Mouse (Mus musculus) heart, embryonic 14.5 days (tissue): ENCODE results near the gene Dagla. TPM values are rescaled to one million over a fixed set of nuclear protein-coding genes. Genes with fewer than 3 reads are reported as not detected.
A peak's percentile ranks its signal among the peaks of the same experiment; 100 is the strongest.

Experiments
- ATAC-seq: fragments of 200-750 bp; cut with Nextera tagmentation; 2 replicates; pipeline ENCODE4 v1.8.0; 2017; ENCODE audit warnings: low read depth, moderate TSS enrichment; ENCODE audit not compliant: insufficient number of reproducible peaks, insufficient read depth, low FRiP score
- H3K27ac ChIP-seq, 2 experiments: fragments of 200-500 bp in 1 of 2; fragments of 300-500 bp in 1 of 2; sonication (generic) in 1 of 2; replicated peaks in 1 of 2; 2 replicates each; pipeline ENCODE4 v1.5.1; 2012 to 2014; ENCODE audit warnings: low read depth in 2 of 2, low read length in 2 of 2, control low read depth in 1 of 2, mild to moderate bottlenecking in 1 of 2, mixed read lengths in 1 of 2; ENCODE audit not compliant: control insufficient read depth in 1 of 2, insufficient read depth in 1 of 2
- H3K27me3 ChIP-seq: fragments of 300-500 bp; sonication (generic); 2 replicates; pipeline ENCODE4 v1.6.1; 2014; ENCODE audit warnings: mild to moderate bottlenecking, low read length, control low read depth; ENCODE audit not compliant: control insufficient read depth, insufficient read depth
- H3K36me3 ChIP-seq: fragments of 300-500 bp; sonication (generic); 2 replicates; pipeline ENCODE4 v1.6.1; 2014; ENCODE audit warnings: mild to moderate bottlenecking, control low read depth, low read length, mixed read lengths; ENCODE audit not compliant: control insufficient read depth, insufficient read depth
- H3K4me1 ChIP-seq, 2 experiments: fragments of 200-500 bp in 1 of 2; fragments of 300-500 bp in 1 of 2; sonication (generic) in 1 of 2; 2 replicates each; pipeline ENCODE4 v1.6.1; 2012 to 2014; ENCODE audit warnings: low read length in 2 of 2, control low read depth in 1 of 2, mixed read lengths in 1 of 2; ENCODE audit not compliant: control insufficient read depth in 2 of 2, insufficient read depth in 2 of 2
- H3K4me2 ChIP-seq: fragments of 300-500 bp; sonication (generic); 2 replicates; pipeline ENCODE4 v1.6.1; 2014; ENCODE audit warnings: mild to moderate bottlenecking, low read length
- H3K4me3 ChIP-seq, 2 experiments: fragments of 200-500 bp in 1 of 2; fragments of 300-500 bp in 1 of 2; sonication (generic) in 1 of 2; 2 replicates each; pipeline ENCODE4 v1.5.1; 2012 to 2014; ENCODE audit warnings: low read length in 2 of 2, mild to moderate bottlenecking in 2 of 2, control low read depth in 1 of 2, low read depth in 1 of 2, moderate library complexity in 1 of 2; ENCODE audit not compliant: control insufficient read depth in 1 of 2, insufficient read depth in 1 of 2
- H3K9ac ChIP-seq: fragments of 300-500 bp; sonication (generic); 2 replicates; pipeline ENCODE4 v1.6.1; 2014; ENCODE audit warnings: mild to moderate bottlenecking, low read length
- H3K9me3 ChIP-seq: fragments of 300-500 bp; sonication (generic); 2 replicates; pipeline ENCODE4 v1.6.1; 2016; ENCODE audit warnings: low read length, control low read depth; ENCODE audit not compliant: control insufficient read depth
- WGBS: fragments of 180-500 bp; shearing (Covaris S2); extraction: QIAGEN DNeasy Blood & Tissue Kit; methylation state at CpG from one replicate; pipeline ENCODE4 v1.1.7; 2014; 5-methylcytosine and 5-hydroxymethylcytosine counted together
- polyA plus RNA-seq: library from polyadenylated mRNA; unstranded; fragments of >200 nt; fragmentation: Nextera tagmentation; extraction: Ambion mirVana; gene quantifications from 2 replicates; pipeline ENCODE4 v1.2.1, GENCODE M21; 2014

Gene Dagla
- polyA plus RNA-seq, 1 experiment from 2014 or later, result 0.82 TPM

DNA sequence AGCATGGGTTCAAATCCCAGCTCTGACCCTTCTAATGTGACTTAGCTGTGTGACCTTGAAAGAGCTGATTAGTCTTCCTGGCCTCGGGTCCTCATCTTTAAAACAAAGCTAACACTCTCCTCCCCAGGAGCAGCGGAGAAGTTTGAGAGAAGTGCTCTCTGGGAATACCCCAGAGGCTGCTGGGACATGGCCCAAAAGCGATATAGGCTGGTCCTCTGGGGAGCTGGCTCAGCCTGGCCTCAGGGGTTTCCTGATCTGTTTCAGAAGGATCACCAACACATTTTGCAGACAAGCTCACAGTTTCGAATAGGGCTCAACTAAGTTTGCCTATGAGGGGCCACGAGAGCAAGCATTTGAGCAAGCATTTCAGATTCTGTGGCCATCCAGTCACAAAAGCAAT, 34.3 kb downstream of the Dagla start:
- peaks cover 15 to 24% of the 10 kb centered on the region in 2 experiments for H3K4me1 ChIP-seq
- H3K4me3 ChIP-seq, result no peak overlapping the region
- H3K4me2 ChIP-seq, result no peak overlapping the region
- no peak for ATAC-seq
- no peaks in the 10 kb centered on the region for H3K36me3 ChIP-seq
- WGBS, result 74% methylated on average over 5 of the region's 5 CpGs
- H3K9ac ChIP-seq, result no peak overlapping the region
- no peaks in the 10 kb centered on the region for H3K9me3 ChIP-seq
- H3K27me3 ChIP-seq, result no peaks in the 10 kb centered on the region
- H3K27ac ChIP-seq, result no peak overlapping the region

DNA sequence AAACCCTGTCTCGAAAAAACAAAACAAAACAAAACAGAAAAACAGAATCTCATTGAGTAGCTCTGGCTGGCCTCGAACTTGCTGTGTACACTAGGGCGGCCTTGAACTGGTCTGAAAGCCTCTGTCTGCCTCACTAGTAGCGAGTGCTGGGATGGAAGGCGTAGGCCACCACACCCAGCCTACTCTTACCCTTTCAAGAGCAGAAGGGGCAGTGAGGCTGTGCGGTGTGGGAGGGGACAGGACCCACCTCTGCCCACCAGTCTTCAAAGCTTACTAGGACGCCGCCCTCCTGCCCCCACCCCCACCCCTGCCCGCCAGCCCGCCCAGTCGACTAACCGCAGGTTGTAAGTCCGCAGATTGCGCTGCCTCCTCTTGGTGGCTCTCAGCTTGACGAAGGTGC, 35.8 kb downstream of the Dagla start:
- Histone ChIP-seq H3K4me1 (peaks cover 15 to 19% of the 10 kb centered on the region in 2 experiments), H3K4me2 (no peak overlapping the region), H3K9ac (no peak overlapping the region), H3K36me3 (no peaks in the 10 kb centered on the region), H3K27ac (no peak overlapping the region), H3K27me3 (0 out of 2 replicates have a peak, but pooled peaks cover 6% of the 10 kb centered on the region), H3K4me3 (no peak overlapping the region), H3K9me3 (no peaks in the 10 kb centered on the region)
- WGBS, result 82% methylated on average over 15 of the region's 15 CpGs
- no peak for ATAC-seq

DNA sequence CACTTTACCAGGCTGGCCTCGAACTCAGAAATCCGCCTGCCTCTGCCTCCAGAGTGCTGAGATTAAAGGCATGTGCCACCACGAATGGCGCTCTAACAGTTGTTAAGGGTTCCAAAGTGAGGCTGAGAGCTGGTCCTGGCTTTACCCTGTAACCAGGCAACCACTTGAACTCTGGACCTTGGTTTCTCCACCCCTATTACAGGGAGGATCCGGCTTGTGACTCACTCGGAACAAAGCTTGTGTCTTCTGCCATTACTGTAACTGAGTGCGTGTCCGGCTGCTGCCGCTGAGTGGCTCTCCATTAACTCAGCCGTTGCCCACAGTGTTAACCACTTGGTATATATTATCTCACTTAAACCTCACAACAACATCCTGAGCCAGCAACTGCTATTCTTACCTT, 36.7 kb downstream of the Dagla start:
- Histone ChIP-seq H3K9ac (no peak overlapping the region), H3K27ac (no peak overlapping the region), H3K4me3 (no peak overlapping the region), H3K4me2 (no peak overlapping the region), H3K27me3 (0 out of 2 replicates have a peak, but pooled peaks cover 10% of the 10 kb centered on the region), H3K9me3 (no peaks in the 10 kb centered on the region), H3K36me3 (no peaks in the 10 kb centered on the region), H3K4me1 (peaks cover 12 to 18% of the 10 kb centered on the region in 2 experiments)
- ATAC-seq, result no peak
- 84% methylated on average over 10 of the region's 10 CpGs for WGBS

DNA sequence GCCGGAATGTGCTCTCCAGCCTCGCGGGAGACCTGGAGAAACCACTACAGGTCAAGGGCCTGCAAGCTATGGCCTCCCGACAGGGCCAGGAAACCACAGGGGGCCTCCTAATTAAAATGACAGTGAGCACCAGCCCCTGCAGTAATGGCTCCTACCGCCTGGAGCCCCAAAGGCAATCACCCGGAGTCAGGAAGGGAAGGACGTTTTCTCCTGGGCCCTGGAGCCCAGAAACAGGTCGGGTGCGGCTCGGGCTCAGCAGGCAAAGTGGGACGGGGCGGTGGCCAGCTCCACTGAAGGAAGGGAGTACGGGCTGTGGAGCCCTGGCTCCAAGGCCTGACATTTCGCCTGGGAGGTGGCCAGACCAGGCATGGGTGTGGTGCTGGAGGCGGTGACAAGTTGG, 37.6 kb downstream of the Dagla start:
- Histone ChIP-seq H3K9me3 (no peaks in the 10 kb centered on the region), H3K9ac (0 out of 2 replicates have a peak overlapping the region, but pooled peaks have one; percentile 35), H3K4me2 (no peak overlapping the region), H3K36me3 (no peaks in the 10 kb centered on the region), H3K4me1 (peaks cover 6 to 10% of the 10 kb centered on the region in 2 experiments), H3K27me3 (peaks cover 18% of the 10 kb centered on the region; the same call in 1 of the 2 replicates), H3K27ac (no peak overlapping the region), H3K4me3 (no peak overlapping the region)
- no peak for ATAC-seq
- 31% methylated on average over 15 of the region's 15 CpGs for WGBS

DNA sequence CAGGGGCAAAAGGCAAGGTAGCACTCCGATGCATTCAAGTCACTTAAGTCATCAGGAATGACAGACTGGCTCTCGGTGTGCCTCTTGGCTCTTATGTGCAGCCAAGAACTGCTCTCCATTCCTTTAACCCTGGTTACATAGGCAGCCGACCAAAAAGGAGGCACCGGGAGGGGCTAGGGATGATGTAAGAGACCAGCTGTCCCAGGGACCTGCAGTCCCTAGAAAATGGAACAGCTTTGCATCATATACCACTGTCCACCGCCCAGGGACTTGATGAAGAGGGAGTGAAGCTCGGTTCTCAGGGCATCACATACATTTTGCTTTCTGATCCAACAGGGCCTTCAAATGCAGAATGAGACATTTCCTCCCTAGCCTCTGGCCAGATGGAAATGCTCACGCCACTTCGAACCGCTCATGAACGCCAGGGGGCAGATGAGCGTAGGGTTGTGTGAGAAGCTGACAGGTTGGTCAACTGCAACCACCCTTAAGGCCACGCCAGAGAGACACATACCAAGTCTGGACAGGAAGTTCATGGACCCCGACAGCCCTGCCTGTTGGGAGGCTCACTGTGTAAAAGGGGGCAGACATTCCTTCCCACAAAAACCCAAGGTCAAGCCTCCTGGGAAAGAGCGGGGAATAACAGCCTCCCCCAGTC, 38.4 kb downstream of the Dagla start:
- no peak overlapping the region for H3K4me2 ChIP-seq
- WGBS, result 20% methylated on average over 14 of the region's 14 CpGs
- H3K27ac ChIP-seq, result no peak overlapping the region
- no peaks in the 10 kb centered on the region for H3K9me3 ChIP-seq
- H3K9ac ChIP-seq, result no peak overlapping the region
- H3K27me3 ChIP-seq, result peaks cover 21% of the 10 kb centered on the region; the same call in 1 of the 2 replicates
- ATAC-seq, result no peak
- no peaks in the 10 kb centered on the region for H3K36me3 ChIP-seq
- no peak overlapping the region for H3K4me3 ChIP-seq
- peaks cover 6 to 9% of the 10 kb centered on the region in 2 experiments for H3K4me1 ChIP-seq

DNA sequence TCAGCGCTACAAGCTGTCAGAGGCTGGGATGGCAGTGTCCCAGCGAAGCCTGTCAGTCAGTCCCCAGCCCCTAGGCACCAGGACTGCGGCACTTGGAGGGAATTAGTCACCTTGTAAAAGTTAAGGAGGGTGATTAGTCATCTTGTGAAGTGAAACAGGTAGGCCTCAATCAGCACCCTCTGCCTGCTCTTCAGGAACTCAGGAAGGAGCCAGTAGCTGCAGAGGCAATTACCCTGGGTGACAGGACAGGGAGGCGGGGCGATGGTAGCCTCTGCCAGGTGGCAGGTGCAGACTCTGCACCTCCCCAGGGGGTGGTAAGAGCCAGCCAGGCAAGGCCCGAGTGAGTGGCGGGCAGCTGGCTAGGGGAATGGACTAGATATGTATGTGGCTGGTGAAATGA, 43.3 kb downstream of the Dagla start:
- 47% methylated on average over 7 of the region's 7 CpGs for WGBS
- no peak overlapping the region for H3K4me2 ChIP-seq
- ATAC-seq, result no peak
- no peaks in the 10 kb centered on the region for H3K36me3 ChIP-seq
- H3K9ac ChIP-seq, result no peak overlapping the region
- no peak overlapping the region for H3K4me3 ChIP-seq
- H3K27me3 ChIP-seq, result peaks cover 30% of the 10 kb centered on the region
- H3K4me1 ChIP-seq, result no peaks in the 10 kb centered on the region
- no peak overlapping the region for H3K27ac ChIP-seq
- no peaks in the 10 kb centered on the region for H3K9me3 ChIP-seq

DNA sequence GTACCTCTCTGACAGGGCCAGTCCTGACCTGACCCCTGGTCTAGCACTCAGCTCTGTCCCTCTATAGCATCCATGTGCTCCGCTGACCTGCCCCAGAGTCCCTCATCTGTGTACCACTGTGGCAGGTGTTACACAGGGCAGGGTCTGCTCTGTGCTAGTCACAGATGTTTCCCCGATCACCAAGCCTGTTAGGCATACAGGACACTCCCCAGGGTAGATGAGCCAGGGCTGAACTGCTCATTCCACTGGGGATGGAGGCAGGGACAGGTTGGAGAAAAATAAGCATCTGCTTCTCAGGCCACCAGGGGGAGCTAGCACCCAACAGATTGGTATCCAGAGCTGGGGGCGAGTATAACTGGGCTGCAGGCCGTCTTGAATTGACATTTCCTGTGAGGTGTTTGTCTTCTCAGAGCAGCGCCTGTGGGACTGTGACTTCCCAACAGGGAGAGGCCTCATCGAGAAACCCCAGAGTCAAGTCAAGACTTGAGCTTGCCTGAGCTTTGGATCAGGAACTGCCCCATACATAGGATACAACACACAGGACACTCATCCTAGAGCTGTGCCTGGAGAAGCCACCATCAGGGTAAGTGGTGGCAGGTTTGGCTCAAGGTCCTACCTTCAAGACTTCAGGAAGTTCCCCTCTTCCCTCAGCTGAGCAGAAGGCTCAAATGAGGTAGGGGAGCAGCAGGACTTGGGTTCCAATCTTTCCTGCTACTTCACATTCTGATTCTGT, 46.2 kb downstream of the Dagla start:
- H3K9me3 ChIP-seq, result no peaks in the 10 kb centered on the region
- no peak overlapping the region for H3K4me2 ChIP-seq
- ATAC-seq, result 0 out of 2 replicates have a peak, but pooled peaks have one; percentile 14
- WGBS, result 19% methylated on average over 6 of the region's 6 CpGs
- H3K36me3 ChIP-seq, result no peaks in the 10 kb centered on the region
- no peak overlapping the region for H3K4me3 ChIP-seq
- H3K27ac ChIP-seq, result no peak overlapping the region
- peaks cover 22% of the 10 kb centered on the region for H3K27me3 ChIP-seq
- no peak overlapping the region for H3K9ac ChIP-seq
- H3K4me1 ChIP-seq, result no peaks in the 10 kb centered on the region
